Mouse (Mus musculus): ENCODE data around the gene Timd4.

DNA sequence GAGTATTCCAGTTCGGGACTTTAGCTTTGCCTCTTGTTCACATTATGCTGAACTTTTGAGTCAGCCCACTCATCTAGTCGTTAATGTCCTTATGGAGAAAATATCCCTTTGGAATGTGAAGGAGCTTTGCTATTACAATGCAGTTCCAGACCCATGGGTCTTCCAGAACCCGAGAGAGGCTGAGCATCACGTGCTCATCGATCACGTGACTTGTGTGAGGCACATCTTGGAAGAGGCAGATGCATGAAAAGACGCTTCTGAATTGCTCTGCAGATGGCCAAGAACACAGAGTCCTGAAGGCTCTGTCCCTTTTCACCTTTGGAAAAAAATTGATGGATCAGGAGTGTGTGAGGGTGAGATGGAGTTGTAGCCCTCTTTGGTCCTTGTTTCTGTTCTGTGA lies 58.0 kb downstream of the Timd4 start:
- no peak for TF ChIP-seq POLR2A (IDR thresholded peaks at IDR 0.05; ENCODE audit: borderline replicate concordance, extremely low read depth, low read depth, low read length)
- TF ChIP-seq CTCF (IDR thresholded peaks at IDR 0.05; ENCODE audit: insufficient read depth, low read length): no peak
